Mouse (Mus musculus) ovary, postnatal 14 days (tissue): ENCODE measurements around the gene Tmod1.

Experiments
- DNase-seq: peaks from one replicate; pipeline ENCODE4 v3.0.0; 2022; ENCODE audit warnings: low spot score

Gene Tmod1

DNA sequence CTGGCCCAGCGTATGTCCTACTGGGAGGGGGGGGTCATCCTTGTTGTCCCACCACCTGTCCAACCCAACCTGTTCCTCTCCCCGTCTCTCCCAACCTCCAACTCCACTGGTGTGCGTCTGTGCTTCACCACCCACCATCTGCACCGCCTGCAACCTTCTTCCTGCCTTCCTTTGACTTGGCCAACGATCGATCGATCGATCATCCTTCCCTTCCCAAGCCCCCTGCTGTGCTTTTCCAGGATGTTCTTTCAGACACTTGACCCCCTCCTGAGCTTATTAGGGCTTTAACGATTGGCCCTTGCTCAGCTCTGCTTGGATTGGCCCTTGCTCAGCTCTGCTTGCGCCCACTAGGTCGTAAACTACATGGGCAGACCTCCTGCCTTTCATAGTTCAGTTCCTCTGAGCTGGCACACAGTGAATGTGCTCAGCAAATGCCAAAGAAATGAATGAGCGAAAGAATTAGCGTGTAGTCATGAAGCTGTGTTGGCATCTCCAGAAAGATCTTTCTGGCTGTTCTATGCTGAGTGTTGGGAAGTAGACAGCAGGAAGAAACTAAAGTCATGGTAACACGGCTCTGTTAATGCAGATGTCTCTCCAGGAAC is 50.9 kb downstream of the Tmod1 start:
- no peak for DNase-seq

DNA sequence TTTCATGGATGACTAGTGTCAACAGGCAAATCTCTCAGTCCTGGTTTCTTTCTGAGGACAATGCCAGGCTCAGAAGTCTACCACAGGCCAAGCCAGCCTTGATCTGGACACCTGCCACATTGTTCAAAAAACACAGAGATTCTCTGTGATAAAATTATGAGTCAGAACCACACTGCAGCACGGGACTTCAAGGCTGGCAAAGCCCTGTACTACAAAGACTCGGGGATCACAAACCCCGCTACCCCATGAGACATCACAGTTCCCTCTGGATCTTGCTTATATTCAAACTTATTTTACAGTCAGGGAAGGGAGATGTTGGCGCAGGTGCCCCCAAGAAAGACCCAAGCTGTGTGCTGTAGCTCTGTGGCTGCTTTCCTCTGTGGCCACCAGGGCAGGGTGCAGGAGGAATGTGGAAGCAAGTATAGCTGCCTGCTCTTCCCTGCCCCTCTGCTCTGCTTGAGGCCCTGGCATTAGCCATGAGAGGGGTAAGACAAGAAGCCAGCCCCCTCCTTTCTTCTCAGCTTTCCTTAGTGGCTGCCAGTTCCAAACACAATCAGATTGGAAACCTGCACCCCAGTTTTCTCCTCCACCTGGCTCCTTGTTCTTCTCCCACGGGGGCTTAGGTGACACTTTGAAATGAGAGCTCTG is 53.8 kb downstream of the Tmod1 start:
- DNase-seq: no peak

DNA sequence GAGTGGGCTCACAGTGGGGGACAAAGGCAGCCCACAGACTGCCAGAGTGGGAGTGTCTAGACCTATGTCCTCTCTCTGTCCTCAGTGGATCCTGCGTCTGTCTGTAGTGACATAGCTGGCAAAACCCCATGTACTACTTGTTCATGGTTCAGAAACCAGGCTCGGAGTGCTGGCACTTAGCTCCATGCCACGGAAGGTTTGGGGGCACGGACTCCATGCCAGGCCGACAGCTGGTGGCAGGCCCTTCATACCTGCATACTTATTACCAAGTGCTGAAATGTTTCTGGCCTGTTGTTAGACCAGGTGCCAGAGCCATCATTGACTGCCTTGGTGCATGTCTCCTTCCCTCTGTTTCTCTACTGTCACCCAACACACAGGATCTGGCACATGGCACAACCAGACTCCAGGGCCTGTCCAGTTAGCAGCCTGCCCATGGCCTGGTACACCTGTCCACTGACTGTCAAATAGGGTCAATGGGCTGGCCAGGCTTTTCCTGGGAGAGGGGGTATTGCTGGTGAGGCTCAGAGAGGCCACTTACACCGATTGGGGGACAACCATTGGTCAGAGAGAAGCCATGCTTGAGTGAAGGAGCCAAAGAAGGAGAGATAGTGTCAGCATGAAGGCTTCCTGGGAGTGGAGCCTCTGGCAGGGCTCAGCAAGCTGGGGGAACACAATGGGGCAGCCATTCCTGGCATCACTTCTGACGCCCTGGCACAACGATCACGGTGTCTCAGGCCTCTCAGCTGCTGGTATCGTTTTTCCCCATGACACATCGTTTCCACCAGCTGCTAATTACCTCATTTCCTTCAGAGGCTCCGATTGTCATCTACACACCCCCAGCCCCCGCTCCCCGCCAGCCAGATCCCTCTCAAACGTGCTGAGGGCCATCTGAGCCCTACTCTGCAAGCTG is 56.4 kb downstream of the Tmod1 start:
- no peak for DNase-seq

DNA sequence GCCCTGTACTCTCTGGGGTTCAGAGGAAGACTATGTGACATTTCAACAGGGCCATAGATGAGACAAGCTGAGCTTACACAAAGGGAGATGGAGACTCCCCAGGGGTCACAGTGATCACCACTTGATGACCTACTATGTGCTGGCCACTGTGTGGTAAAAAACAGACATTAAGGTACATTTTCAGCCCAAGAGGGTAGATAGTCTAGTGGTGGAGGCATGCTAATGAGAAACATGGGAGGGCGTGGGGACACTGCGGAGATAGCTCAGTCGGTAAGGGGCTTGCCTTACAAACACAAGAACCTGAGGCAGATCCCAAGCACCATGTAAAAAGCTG is 57.1 kb downstream of the Tmod1 start:
- no peak for DNase-seq

DNA sequence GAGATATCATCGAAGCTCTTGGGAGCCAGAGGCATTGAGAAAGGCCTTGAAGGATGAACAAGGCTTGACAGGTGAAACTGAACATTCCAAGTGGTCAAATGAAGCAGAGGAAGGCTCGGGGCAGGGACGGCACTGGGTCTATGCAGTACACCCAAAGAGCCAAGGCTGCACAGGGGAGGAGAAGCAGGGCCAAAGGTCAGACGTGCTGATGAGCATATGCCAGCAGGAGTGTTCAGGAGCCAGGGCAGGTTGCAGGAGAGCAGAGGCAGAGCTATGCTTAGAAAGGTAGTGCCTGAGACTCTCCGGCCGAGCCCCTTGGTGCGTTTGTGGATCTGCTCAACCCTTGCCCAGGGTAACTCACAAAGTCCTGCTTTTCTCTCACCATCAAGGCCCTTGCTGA is 57.8 kb downstream of the Tmod1 start:
- DNase-seq: no peak

DNA sequence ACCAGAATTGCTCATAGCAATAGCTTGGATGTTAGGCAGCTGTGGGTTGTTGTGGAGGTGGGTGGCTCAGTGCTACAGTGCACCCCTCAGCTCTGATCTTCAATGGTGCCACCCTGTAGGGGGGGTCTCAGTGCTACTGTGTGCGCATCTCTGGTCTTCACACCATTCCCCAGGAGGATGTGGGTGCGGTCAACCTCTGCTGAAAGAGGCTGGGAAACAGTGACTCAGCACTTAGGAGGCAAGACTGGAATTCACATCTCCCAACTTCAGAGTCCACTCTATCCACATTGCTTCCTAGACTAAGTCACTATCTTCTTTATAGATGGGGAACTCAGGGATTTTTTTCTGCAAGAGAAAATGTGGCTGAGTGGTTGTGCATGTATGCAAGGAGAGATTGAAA is 58.9 kb downstream of the Tmod1 start:
- no peak for DNase-seq

DNA sequence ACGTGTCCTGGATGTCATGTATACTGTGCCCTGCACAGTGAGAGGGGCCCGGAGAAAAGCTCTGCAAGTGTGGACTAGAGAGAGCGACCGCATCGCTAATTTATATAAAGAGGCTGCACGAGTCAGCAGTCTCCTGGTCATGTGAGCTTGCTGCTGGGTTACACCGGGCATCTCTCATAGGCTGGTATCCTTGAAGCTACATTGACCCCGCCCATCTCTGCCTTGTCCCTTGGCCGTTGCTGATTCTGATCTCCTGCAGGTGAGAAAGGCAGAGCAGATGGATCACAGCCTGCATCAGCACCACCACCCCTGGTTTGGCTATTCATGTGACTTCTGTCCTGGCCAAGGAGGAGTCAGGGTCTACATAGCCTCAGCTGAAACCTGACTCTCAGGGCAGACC is 60.4 kb downstream of the Tmod1 start:
- DNase-seq: no peak

DNA sequence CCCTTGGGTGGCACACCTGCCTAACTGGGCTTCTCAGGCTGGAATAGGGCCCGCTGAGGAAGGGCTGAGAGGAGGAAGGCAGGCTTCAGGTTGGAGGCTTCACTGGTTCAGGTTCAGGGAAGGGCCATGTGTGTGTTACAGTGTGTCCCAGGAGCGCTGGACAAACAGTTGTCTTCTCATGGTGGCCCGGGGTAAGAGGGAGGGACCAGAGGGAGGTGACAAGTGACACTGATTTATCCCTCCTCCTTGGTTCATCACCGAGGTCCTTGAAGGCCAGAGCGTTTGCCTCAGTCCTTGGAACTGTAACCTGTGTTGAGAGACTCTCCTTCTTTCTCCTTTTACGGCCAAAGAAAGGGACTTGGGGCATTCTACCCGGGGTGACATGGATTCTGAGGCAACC is 61.8 kb downstream of the Tmod1 start:
- DNase-seq: no peak

DNA sequence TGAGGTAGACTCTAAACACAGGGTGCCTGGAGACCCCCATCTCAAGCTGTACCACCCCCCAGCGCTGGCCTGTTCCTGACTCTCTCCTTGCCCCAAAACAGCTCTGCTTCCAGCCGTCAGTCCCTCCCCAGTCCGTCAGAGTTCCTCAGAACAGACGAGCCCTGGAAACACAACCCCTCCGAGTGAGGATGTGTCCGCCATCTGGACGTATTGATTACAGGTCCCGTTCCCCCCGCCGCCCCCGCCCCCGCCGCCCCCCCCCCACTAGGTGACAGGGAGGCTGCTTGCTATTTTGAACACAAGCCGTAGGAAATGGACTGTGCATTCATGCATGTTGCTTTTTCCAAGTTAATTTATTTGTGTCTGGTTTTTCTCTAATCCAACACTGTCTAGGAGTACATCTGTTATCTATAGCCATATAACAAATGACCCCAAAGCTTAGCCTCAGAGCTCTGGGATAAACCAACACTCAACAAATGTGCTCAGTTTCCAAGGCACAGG is 62.5 kb downstream of the Tmod1 start:
- no peak for DNase-seq

DNA sequence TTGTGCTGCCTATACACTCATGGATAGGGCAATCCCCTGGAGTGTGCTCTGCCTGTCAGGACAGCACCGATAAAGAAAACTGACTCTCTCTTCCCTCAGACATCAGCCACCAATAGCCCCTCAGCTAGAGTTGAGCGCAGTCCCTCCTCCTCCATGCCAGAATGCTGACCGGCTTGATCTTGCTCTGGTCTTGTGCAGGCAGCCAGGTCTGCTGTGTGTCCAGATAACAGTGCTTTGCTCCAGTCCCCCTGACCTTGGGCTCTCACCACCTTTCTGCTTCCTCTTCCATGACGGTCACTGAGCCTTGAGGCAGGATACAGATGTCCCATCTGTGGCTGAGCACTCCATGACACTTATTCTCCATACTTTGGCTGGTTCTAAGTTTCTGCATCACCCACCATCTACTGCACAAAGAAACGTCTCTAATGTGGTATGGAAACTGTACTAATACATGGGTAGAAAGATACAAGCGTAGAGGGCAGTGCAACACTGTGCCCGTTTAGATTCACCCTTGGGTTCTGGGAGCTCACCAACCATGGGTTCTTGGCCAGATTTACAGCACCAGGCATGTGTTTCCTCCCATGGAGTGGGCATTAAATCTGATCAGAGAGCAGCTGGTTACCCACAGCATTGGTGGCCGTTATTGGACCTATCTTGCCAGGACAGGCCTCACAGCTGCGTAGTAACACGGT is 63.5 kb downstream of the Tmod1 start:
- no peak for DNase-seq

DNA sequence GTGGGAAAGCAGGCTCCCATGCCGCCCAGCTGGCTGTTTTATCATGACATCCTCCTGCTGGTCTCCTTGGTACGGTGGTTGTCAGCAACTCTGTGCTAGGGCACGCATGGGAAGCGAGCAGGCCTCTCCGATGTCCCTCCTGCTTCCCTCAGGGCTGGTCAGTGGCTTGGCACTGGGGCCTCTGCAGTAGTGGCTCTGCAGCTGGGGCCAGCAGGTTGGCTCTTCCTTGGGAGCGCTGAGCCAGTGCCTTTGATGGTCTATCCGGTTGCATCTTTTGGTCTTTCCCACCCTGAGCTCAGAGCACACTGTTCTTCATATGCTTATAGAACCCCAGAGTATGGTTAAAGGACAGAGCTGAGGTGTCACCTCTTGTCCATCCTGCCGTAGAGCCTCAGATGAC is 71.3 kb downstream of the Tmod1 start:
- no peak for DNase-seq

DNA sequence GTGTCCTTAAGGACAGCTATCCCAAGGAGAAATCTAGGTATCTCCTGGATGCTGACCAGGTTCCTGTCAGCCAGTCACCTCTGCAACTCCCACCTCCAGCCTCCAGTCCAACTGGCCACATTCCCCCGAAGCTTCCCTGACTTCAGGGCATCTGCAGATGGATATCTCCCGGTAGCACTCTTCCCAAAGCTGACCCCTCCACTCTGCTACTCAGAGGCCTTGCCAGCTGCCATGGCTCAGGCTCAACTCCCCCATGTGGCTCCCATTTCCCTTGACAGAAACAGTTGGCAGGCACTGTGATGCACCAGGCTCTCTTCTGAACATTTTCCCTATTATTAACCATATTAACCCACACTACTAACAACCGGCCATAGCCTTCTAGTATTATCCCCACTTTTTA is 72.6 kb downstream of the Tmod1 start:
- DNase-seq: no peak

DNA sequence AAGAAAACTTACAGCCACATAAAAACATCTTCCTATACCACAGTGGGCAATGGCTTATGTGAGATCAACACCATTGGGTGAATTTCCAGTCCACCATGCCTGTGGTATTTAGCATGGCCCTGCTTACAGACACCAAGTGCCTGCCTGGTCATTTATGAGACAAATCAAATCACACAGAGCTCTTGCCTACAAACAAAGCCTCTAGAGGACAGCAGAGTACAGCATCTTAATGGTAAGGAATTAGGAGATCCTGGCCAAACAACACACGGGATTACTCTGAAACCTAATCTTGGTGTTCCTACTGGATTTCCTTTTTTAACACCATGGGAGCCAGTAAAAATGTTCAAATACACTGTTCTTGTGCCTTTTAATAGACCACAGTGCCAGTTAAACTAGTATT is 76.6 kb downstream of the Tmod1 start:
- DNase-seq: no peak

DNA sequence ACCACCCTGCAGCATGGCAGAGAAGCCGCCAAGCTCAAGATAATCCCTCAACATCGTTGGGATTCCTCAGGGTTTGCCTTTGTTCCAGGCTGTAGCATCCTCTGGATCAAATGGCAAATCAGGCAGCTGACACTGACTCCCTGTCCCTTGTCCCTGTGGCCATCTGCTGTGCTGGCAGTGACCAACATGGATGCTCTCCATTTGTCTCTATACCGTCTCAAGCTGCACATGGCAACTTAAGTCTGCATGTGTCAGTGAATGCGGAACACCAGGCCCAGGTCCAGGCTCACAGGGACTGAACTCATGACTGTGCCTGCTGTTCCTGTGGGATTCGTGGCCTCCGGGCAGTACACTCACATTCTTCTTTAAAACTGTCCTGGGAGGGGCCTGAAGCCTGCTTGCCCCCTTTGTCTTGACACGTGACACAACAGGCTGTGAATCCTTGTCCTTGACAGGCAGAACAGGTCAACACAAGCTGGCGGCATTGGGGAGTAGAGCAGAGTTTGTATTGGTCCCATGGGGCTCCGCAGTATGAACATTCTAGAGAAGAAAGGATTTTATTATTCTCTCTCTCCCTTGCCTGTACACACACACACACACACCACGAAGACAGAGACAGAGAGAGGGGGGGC is 77.9 kb downstream of the Tmod1 start:
- DNase-seq: no peak

DNA sequence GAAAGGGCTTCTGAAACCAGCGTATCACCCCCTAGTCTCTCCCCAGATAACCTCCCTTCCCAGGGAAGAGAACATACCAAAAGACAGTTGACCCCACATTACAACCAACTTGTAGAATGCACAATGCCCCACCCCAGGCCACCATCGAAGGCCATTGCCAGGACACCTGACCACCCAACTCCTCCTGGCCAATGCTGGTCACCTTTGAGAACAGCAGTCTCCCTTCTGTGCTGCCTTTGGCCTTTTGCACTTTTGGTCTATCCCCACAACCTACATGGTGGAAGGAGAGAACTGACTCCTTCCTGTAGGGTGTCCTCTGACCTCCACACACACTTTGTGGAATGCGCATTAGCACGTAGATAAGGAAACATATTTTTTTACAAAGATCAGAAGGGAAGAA is 78.8 kb downstream of the Tmod1 start:
- DNase-seq: no peak

DNA sequence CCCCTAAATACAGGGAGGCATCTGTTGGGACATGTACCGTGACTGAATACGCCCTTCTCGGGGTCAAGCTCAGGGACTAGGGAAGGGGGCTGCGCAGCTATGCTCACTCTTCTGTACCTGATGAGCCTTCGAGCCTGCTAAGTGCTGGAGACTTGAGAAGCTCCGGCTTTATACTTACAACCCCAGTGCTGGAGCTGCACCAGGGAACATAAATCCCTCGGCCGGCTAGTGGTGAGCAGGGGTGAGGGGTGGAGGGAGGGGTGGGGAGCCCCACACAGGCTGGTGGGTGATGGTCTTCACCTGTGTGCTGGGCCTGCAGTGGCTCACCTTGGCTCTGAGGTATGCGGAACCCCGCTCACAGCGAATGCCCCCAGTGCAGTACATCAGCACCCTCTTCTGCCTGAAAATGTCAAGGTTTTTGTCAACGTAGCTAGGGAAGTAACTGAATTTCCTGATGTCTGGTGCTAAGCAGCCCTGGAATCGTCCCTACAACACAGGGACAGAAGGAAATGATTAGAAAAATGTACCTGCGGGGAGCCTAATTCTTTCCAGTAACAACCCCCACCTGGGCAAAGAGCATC is 80.9 kb downstream of the Tmod1 start:
- DNase-seq: no peak

DNA sequence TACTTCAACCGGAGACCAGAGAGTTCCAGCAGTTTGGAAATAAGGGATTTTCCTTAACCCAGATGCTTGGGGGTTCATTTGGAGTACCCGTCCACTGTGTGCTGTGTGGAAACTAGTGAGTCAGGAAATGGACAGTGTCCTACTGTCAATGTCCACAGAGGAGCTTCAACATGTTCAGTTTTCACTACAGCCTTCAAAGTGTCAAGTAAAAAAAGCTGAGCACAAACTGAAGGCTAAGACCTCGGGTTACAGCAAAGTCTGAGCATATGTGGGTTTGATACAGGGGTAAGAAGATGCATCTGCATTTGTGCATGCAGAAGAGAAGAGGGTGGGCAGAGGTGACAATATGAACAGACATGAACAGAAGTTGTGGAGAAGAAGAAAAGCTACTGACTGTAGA is 82.0 kb downstream of the Tmod1 start:
- DNase-seq: no peak

DNA sequence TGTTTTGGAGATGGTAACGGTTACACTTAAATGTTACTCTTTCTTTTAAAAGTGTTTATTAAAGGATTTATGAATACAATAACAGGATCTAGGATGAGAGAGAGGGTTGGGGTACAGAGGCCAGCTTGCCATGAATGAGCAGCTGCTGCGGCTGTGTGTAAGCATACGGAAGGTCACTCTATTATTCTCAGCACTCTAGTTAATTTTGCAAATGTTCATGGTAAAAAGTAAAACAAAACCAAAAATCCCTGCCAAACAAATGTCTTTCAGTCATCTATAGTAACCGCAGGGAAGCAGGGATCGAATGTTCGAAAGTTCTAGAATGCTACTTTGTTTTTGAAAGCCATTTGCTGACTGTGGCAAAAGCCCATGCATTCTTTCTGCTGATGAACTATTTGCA is 84.6 kb downstream of the Tmod1 start:
- DNase-seq: no peak

DNA sequence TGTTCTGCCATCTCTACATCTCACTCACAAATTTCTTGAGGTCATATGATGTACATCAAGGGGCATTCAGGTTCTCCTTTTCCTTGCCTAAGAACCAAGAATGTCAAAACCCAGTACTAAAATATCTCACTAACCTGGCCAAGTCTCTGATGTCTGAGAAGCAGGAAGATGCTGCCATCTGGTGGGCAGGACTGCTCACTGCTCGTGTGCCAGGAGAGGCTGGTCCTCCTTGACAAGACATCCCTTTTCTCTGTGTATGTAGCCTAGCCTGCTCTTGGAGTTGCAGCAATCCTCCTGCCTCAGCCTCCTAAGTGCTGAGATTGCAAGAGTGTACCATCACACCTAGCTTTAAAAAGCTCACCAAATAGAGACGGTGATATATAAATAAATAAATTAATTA is 87.8 kb downstream of the Tmod1 start:
- peak; percentile 54 for DNase-seq

DNA sequence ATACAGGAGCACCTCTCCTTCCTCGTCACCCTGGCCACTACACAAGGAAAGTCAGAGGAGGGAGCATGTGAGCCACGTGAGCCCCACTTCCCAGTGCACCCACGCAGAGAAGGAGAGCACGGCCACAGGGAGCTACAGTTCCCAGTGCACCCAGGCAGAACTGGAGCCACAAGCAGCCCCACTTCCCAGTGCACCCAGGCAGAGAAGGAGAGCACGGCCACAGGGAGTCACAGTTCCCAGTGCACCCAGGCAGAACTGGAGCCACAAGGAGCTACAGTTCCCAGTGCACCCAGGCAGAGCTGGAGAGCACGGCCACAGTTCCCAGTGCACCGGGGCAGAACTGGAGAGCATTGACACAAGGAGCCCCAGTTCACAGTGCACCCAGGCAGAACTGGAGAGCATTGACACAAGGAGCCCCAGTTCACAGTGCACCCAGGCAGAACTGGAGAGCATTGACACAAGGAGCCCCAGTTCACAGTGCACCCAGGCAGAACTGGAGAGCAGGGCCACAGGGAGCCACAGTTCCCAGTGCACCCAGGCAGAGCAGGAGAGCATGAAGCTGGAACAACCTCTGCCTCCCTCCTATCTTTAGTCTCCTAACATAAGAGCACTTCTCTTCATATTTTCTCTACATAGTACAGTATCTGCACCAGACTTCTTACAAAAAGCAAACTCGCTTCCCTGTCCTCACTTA is 90.7 kb downstream of the Tmod1 start:
- DNase-seq: no peak

DNA sequence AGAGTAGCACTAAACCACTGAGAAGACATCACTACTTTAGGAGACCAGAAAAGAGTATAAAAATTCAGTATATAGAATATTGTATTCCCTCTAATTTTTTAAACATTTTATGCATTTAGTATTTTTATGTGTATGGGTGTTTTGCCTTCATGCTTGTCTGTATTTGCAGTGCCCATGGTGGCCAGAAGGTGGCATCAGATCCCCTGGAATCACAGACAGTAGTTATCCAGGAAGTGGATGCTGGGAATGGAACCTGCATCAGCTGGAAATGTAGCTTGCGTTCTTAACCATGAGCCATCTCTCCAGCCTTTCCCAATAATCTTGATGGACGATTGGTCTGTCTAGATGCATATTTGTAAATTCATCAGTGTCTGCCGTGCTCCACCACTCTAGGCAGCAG is 91.5 kb downstream of the Tmod1 start:
- DNase-seq: peak; percentile 36
